Mouse (Mus musculus) right cerebral cortex, postnatal 10 days (tissue): ENCODE results near the gene Etfbkmt.
"Not testable (repeated sequence)": the region's sequence is repeated elsewhere in the genome, so short reads cannot be mapped to it uniquely, and the experiment has no call there.

Experiments
- DNase-seq, 2 experiments: peaks; one replicate each; pipeline ENCODE4 v3.0.0; 2021; ENCODE audit warnings: low spot score in 2 of 2

Gene Etfbkmt

GRCm38 (mm10) chr6:149134391-149135150 is 5.1 kb upstream of the Etfbkmt start:
- DNase-seq, result no peak

- no peak for DNase-seq
These were observed 4.0 kb upstream of the Etfbkmt start for GRCm38 (mm10) chr6:149135631-149136030.

- DNase-seq, result no peak
These were observed 1.7 kb upstream of the Etfbkmt start for GRCm38 (mm10) chr6:149137936-149138335.

- DNase-seq, result no peak
These were observed 638 bp upstream of the Etfbkmt start for GRCm38 (mm10) chr6:149139011-149139410.

GRCm38 (mm10) chr6:149141393-149142173 is 1.9 kb downstream of the Etfbkmt start:
- DNase-seq, result peak; percentile 85

- DNase-seq, result no peak
These were observed 5.5 kb downstream of the Etfbkmt start for GRCm38 (mm10) chr6:149145143-149145542.

- no peak for DNase-seq
These were observed 9.0 kb downstream of the Etfbkmt start for GRCm38 (mm10) chr6:149148436-149149229.

GRCm38 (mm10) chr6:149152119-149152518 is 12.5 kb downstream of the Etfbkmt start:
- DNase-seq, result no peak

- no peak for DNase-seq
These were observed 13.9 kb downstream of the Etfbkmt start for GRCm38 (mm10) chr6:149153473-149154115.

- no peak for DNase-seq
These were observed 14.7 kb downstream of the Etfbkmt start for GRCm38 (mm10) chr6:149154116-149155030.

GRCm38 (mm10) chr6:149155031-149155841 is 15.6 kb downstream of the Etfbkmt start:
- no peak for DNase-seq

GRCm38 (mm10) chr6:149167038-149167437 is 27.4 kb downstream of the Etfbkmt start:
- not testable (repeated sequence) for DNase-seq

GRCm38 (mm10) chr6:149167672-149168071 is 28.0 kb downstream of the Etfbkmt start:
- DNase-seq, result no peak

GRCm38 (mm10) chr6:149168436-149168835 is 28.8 kb downstream of the Etfbkmt start:
- DNase-seq, result no peak

GRCm38 (mm10) chr6:149169965-149170364 is 30.3 kb downstream of the Etfbkmt start:
- DNase-seq, result not testable (repeated sequence)

GRCm38 (mm10) chr6:149173831-149174625 is 34.4 kb downstream of the Etfbkmt start:
- DNase-seq, result peak; percentile 29 to 44

GRCm38 (mm10) chr6:149174932-149175570 is 35.4 kb downstream of the Etfbkmt start:
- no peak for DNase-seq

GRCm38 (mm10) chr6:149179064-149179463 is 39.4 kb downstream of the Etfbkmt start:
- DNase-seq, result no peak
